Mouse (Mus musculus) liver, postnatal 0 days (tissue): ENCODE data around the gene A130010J15Rik.
A peak's percentile ranks its signal among the peaks of the same experiment; 100 is the strongest.

Experiments
- CTCF ChIP-seq: sonication (generic); IDR thresholded peaks from 2 replicates; pipeline ENCODE4 v1.5.1; 2016; ENCODE audit warnings: antibody characterized with exemption, low read depth
- EP300 ChIP-seq: IDR thresholded peaks from 2 replicates; pipeline ENCODE4 v1.6.1; 2016; ENCODE audit warnings: antibody characterized with exemption, low read depth, mild to moderate bottlenecking

DNA sequence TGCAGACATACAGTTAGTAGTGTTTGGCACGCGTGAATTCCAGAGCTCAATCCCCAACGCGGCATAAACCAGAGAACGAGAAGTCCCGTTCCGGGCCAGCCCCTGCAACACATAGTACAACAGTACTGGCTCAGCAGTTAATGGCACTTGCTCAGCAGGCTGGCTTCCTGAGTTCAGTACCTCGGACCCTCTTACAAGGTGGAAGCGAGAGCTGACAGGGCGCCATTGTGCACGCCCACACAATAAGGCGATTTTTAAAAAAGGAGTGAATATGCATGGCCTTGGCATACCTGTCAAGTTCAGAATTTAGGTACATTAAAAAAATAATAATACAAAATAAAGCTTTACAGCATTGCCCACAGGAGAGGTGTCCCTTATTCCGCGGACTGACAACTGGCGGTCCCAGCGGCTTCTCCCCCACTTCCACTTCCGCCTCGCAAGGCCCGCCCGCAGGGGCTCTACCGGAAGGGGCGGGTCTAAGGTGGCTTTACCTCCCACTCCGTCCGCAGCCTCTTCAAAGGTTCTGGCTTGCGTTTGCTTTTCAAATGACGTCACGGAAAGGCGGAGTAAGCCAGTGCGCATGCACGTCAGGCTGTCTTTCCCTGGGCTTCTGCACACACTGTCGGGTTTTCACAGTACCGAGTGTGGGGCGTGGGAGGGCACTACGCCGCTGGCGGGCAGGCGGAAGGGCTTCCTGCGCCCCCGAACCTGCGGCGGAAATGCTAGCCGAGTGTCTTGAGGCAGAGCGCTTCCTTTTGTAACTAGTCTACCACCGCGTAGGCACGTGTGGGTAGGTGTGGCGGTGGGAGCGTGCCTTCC, 5.4 kb downstream of the A130010J15Rik start:
- TF ChIP-seq CTCF = peak; percentile 28; the same call in 1 of the 2 replicates
- no peak for TF ChIP-seq EP300
